Mouse (Mus musculus) myocyte (in vitro differentiated cells): ENCODE data around the gene Ccdc174. TPM values are rescaled to one million over a fixed set of nuclear protein-coding genes. Genes with fewer than 3 reads are reported as not detected.

Experiments used
- H3K27me3 ChIP-seq: one replicate; pipeline ENCODE4 v1.6.1; 2011; ENCODE audit not compliant: control insufficient read depth, insufficient read depth, insufficient read length
- H3K36me3 ChIP-seq: one replicate; pipeline ENCODE4 v1.6.1; 2011; ENCODE audit not compliant: control insufficient read depth, insufficient read depth
- H3K4me2 ChIP-seq: one replicate; pipeline ENCODE4 v1.6.1; 2011; ENCODE audit warnings: low read depth, control low read depth
- H3K4me3 ChIP-seq: one replicate; pipeline ENCODE4 v1.5.1; 2011; ENCODE audit warnings: mild to moderate bottlenecking, control low read depth, moderate library complexity
- H3K79me2 ChIP-seq: one replicate; pipeline ENCODE4 v1.6.1; 2011; ENCODE audit not compliant: control insufficient read depth, insufficient read depth
- H3ac ChIP-seq: one replicate; pipeline ENCODE4 v1.6.1; 2011; ENCODE audit not compliant: control insufficient read depth, insufficient read length
- CEBPB ChIP-seq: IDR thresholded peaks from 2 replicates; pipeline ENCODE4 v1.6.1; 2011; ENCODE audit warnings: mild to moderate bottlenecking, moderate library complexity; ENCODE audit not compliant: poor library complexity, insufficient read depth, severe bottlenecking
- E2F4 ChIP-seq: IDR thresholded peaks from one replicate; pipeline ENCODE4 v1.6.1; 2011; ENCODE audit warnings: mild to moderate bottlenecking, control low read depth, moderate library complexity; ENCODE audit not compliant: insufficient read depth
- MAX ChIP-seq: IDR thresholded peaks from one replicate; pipeline ENCODE4 v1.6.1; 2011; ENCODE audit warnings: low read depth, mild to moderate bottlenecking, control low read depth
- MYOD1 ChIP-seq, 3 experiments: IDR thresholded peaks; one replicate each; pipeline ENCODE4 v1.6.1; 2011; ENCODE audit warnings: control low read depth in 2 of 3, low read depth in 2 of 3, mild to moderate bottlenecking in 2 of 3, moderate library complexity in 1 of 3; ENCODE audit not compliant: insufficient read length in 2 of 3, control insufficient read depth in 1 of 3
- MYOG ChIP-seq, 3 experiments: IDR thresholded peaks; one replicate each; pipeline ENCODE4 v1.6.1; 2011; ENCODE audit warnings: control low read depth in 2 of 3, low read depth in 2 of 3, mild to moderate bottlenecking in 2 of 3; ENCODE audit not compliant: insufficient read length in 2 of 3, control insufficient read depth in 1 of 3, insufficient read depth in 1 of 3
- POLR2A ChIP-seq: IDR thresholded peaks from one replicate; pipeline ENCODE4 v1.6.1; 2011; ENCODE audit warnings: low read depth, mild to moderate bottlenecking, control low read depth, moderate library complexity; ENCODE audit not compliant: insufficient read length
- POLR2AphosphoS2 ChIP-seq: IDR thresholded peaks from one replicate; pipeline ENCODE4 v1.6.1; 2011; ENCODE audit warnings: low read depth, control low read depth; ENCODE audit not compliant: insufficient read length
- REST ChIP-seq: IDR thresholded peaks from one replicate; pipeline ENCODE4 v1.6.1; 2011; ENCODE audit warnings: mild to moderate bottlenecking, control low read depth, moderate library complexity; ENCODE audit not compliant: insufficient read depth, insufficient read length
- SRF ChIP-seq: IDR thresholded peaks from one replicate; pipeline ENCODE4 v1.6.1; 2011; ENCODE audit warnings: low read depth; ENCODE audit not compliant: control insufficient read depth, insufficient read length
- TCF12 ChIP-seq: IDR thresholded peaks from one replicate; pipeline ENCODE4 v1.6.1; 2011; ENCODE audit warnings: mild to moderate bottlenecking, control low read depth; ENCODE audit not compliant: poor library complexity, insufficient read depth, severe bottlenecking
- TCF3 ChIP-seq: IDR thresholded peaks from one replicate; pipeline ENCODE4 v1.6.1; 2011; ENCODE audit warnings: low read depth, control low read depth; ENCODE audit not compliant: insufficient read length
- USF1 ChIP-seq: IDR thresholded peaks from one replicate; pipeline ENCODE4 v1.6.1; 2011; ENCODE audit warnings: low read depth, mild to moderate bottlenecking, control low read depth, moderate library complexity
- polyA plus RNA-seq: library from polyadenylated mRNA; unstranded; fragments of >200 nt; fragmentation: generic; extraction: Trizol; gene quantifications from one replicate; pipeline ENCODE4 v1.2.1, GENCODE M21; 2012; ENCODE audit warnings: missing spikeins

Gene Ccdc174
- polyA plus RNA-seq = 6.5 TPM

- peaks cover 17% of the 10 kb centered on the region for H3K79me2 ChIP-seq
- peaks cover 24% of the 10 kb centered on the region for H3K36me3 ChIP-seq
- H3ac ChIP-seq = peak within 1 kb of the TSS; percentile 21
- H3K27me3 ChIP-seq = peaks cover 6% of the 10 kb centered on the region
- H3K4me3 ChIP-seq = peak within 1 kb of the TSS; percentile 78
- TF ChIP-seq MYOD1 (IDR thresholded peaks at IDR 0.05; ENCODE audit: control insufficient read depth in 1 of 3, insufficient read length in 2 of 3, low read depth in 2 of 3) (no peak), REST (no peak), POLR2A (peak; percentile 96), POLR2AphosphoS2 (peak; percentile 93), USF1 (no peak), MYOG (IDR thresholded peaks at IDR 0.05; ENCODE audit: control insufficient read depth in 1 of 3, insufficient read depth in 1 of 3, insufficient read length in 2 of 3, low read depth in 2 of 3) (no peak), TCF12 (no peak), CEBPB (0 out of 2 replicates have a peak, but pooled peaks have one; percentile 3)
- H3K4me2 ChIP-seq = peak within 1 kb of the TSS; percentile 91
Measured at GRCm38 (mm10) chr6:91877885-91878651, at the start of gene Ccdc174. Ccdc174 (plus strand) TSS chr6:91878053.

GRCm38 (mm10) chr6:91832863-91833440 is 44.9 kb upstream of the Ccdc174 start:
- Histone ChIP-seq H3K27me3 (peaks cover 50% of the 10 kb centered on the region), H3K4me2 (no peak overlapping the region), H3K4me3 (no peak overlapping the region), H3K79me2 (no peaks in the 10 kb centered on the region), H3K36me3 (no peaks in the 10 kb centered on the region), H3ac (no peak overlapping the region)
- TF ChIP-seq POLR2AphosphoS2 = no peak

DNA sequence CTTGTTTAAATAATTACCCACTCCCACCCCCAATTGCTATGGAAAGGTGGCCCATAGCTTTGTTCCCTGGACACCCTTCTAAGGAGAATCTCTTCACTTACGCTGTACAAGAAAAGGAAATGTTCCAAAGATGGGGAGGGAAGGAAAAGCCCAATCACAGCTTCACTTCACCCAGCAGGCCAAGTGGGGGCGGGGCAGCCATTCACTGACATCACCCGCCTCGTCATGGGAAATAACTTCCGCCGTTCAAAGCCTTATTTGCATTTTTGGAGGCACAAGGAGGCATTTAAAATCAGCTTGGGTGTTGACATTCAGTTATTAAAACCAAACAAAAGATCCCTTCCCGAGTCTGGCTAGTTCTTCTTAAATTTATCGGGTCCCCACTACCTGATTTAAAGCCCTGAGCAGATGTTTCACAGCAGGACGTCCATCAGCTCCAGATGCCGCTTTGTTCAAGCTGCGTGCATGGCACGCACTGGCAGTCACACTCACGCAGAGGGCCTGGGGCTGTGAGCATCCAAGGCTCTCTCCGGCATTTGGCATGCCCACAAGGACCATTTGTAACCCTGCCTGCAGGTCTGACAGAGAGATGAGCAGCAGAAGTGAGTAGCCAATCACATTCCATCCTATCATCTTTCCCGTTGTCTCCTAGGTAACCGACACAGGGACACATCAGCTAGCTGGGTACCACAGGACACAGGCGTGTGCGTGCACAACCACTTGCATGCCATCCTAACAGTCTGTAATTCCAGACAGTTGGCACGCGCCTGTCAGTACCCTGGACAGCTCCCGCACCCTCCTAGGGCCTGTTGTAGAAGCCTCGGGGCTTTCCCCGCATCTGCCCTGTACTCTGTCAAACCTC is 38.6 kb upstream of the Ccdc174 start:
- Histone ChIP-seq H3K79me2 (no peaks in the 10 kb centered on the region), H3K4me3 (no peak overlapping the region), H3K4me2 (no peak overlapping the region), H3ac (no peak overlapping the region), H3K36me3 (no peaks in the 10 kb centered on the region), H3K27me3 (peaks cover 59% of the 10 kb centered on the region)
- TF ChIP-seq TCF3 = no peak
- no peak for TF ChIP-seq POLR2AphosphoS2
- peak; percentile 98 for TF ChIP-seq REST

- no peak overlapping the region for H3K4me3 ChIP-seq
- no peaks in the 10 kb centered on the region for H3K36me3 ChIP-seq
- H3K27me3 ChIP-seq = peaks cover 70% of the 10 kb centered on the region
- H3K79me2 ChIP-seq = no peaks in the 10 kb centered on the region
- TF ChIP-seq POLR2AphosphoS2 (no peak), SRF (no peak), TCF12 (no peak), MYOG (IDR thresholded peaks at IDR 0.05; ENCODE audit: control insufficient read depth in 1 of 3, insufficient read depth in 1 of 3, insufficient read length in 2 of 3, low read depth in 2 of 3) (no peak)
- H3K4me2 ChIP-seq = no peak overlapping the region
- H3ac ChIP-seq = no peak overlapping the region
Measured at GRCm38 (mm10) chr6:91842897-91843627, 34.8 kb upstream of the Ccdc174 start.

DNA sequence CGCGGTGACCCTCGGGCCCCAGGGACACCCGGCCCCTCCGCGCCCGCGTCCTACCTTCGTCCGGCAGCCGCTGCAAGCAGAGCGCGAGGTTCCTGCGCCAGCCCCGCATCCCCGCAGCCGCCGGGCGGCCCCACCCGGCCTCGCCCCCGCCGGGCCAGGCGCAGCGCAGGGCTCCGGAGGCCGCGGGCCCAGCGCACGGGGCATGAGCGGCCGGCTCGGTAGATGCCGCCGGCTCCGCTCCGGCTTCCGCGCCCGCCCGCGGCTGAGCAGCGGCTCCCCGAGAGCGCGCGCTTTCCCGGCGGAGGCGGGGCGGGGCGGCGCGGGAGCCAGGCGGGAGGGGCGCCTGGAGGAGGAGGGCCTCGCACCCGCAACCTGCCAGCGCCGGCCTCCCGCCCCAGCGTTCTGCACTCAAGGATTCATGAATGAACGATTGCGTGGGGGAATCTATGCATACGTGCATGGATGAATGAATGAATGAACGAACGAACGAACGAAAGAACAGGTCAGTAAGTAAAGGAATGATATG is 34.2 kb upstream of the Ccdc174 start:
- Histone ChIP-seq H3K27me3 (peaks cover 71% of the 10 kb centered on the region), H3ac (no peak overlapping the region), H3K4me3 (no peak overlapping the region), H3K4me2 (no peak overlapping the region), H3K36me3 (no peaks in the 10 kb centered on the region), H3K79me2 (no peaks in the 10 kb centered on the region)
- no peak for TF ChIP-seq TCF3
- TF ChIP-seq POLR2A = no peak
- no peak for TF ChIP-seq MAX
- no peak for TF ChIP-seq E2F4
- no peak for TF ChIP-seq MYOG (IDR thresholded peaks at IDR 0.05; ENCODE audit: control insufficient read depth in 1 of 3, insufficient read depth in 1 of 3, insufficient read length in 2 of 3, low read depth in 2 of 3)
- TF ChIP-seq SRF = no peak
- no peak for TF ChIP-seq CEBPB
- no peak for TF ChIP-seq POLR2AphosphoS2
- TF ChIP-seq TCF12 = no peak
- no peak for TF ChIP-seq REST
- TF ChIP-seq MYOD1 (IDR thresholded peaks at IDR 0.05; ENCODE audit: control insufficient read depth in 1 of 3, insufficient read length in 2 of 3, low read depth in 2 of 3) = no peak
- no peak for TF ChIP-seq USF1
